Mouse (Mus musculus) lung, postnatal 25 days (tissue): ENCODE data around the gene Oard1.
A peak's percentile ranks its signal among the peaks of the same experiment; 100 is the strongest.

ENCODE experiments used
- DNase-seq: peaks from one replicate; pipeline ENCODE4 v3.0.0; 2022; ENCODE audit warnings: low spot score

Gene Oard1

GRCm38 (mm10) chr17:48409380-48410298, at the start of gene Oard1, which contains the start of gene Nfya:
Gene Oard1, plus strand, starts transcription at chr17:48410014.
Gene Nfya, minus strand, starts transcription at chr17:48409906.
- peak; percentile 100 for DNase-seq

- no peak for DNase-seq
Observed at GRCm38 (mm10) chr17:48360462-48360861, 49.4 kb upstream of the Oard1 start.

- no peak for DNase-seq
Observed at GRCm38 (mm10) chr17:48362346-48362745, 47.5 kb upstream of the Oard1 start.

GRCm38 (mm10) chr17:48362966-48363365, 46.8 kb upstream of the Oard1 start:
- no peak for DNase-seq

- no peak for DNase-seq
Observed at GRCm38 (mm10) chr17:48363421-48363965, 46.3 kb upstream of the Oard1 start.

GRCm38 (mm10) chr17:48365511-48366155, 44.2 kb upstream of the Oard1 start:
- DNase-seq: no peak

- DNase-seq: no peak
Observed at GRCm38 (mm10) chr17:48366806-48367205, 43.0 kb upstream of the Oard1 start.

DNA sequence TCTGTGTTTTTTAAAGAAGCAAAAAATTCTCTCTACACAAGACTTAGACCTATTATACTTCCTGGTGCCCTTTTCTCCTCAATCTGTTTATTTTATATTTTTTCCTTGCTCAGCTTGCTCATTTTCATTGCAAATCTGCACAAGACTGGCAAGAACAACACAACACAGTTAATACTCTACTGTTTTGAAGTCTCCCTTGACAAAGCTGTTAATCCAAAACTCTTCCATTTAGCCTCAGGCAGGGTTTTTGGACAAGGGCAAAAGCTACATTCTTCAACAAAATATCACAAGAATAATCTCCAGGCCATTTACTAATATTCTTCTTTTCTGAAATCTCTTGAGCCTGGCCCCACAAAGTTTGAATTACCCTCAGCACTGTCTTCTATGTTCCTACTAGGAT, 38.2 kb upstream of the Oard1 start:
- no peak for DNase-seq

DNA sequence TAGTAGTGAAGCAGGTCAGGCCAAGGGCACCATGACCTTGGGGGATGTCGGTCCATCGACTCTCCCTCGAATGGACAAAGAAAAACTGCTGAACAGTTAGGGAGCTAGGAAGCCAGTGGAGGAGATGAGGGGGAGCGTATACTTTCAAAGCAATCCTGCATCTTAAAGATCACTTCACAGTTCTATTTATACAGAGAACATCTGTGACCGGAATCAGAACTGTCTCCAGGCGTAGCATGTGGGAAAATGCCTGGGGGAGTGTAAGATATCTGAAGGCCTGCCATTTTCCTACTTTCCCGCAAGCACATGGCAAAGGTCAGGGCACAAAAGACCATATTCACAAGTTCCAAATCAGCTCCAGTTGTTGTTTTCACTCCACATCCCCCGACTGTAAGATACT, 36.8 kb upstream of the Oard1 start:
- DNase-seq: no peak

- no peak for DNase-seq
Observed at GRCm38 (mm10) chr17:48376102-48376501, 33.7 kb upstream of the Oard1 start.

GRCm38 (mm10) chr17:48379050-48379449, 30.8 kb upstream of the Oard1 start:
- no peak for DNase-seq

DNA sequence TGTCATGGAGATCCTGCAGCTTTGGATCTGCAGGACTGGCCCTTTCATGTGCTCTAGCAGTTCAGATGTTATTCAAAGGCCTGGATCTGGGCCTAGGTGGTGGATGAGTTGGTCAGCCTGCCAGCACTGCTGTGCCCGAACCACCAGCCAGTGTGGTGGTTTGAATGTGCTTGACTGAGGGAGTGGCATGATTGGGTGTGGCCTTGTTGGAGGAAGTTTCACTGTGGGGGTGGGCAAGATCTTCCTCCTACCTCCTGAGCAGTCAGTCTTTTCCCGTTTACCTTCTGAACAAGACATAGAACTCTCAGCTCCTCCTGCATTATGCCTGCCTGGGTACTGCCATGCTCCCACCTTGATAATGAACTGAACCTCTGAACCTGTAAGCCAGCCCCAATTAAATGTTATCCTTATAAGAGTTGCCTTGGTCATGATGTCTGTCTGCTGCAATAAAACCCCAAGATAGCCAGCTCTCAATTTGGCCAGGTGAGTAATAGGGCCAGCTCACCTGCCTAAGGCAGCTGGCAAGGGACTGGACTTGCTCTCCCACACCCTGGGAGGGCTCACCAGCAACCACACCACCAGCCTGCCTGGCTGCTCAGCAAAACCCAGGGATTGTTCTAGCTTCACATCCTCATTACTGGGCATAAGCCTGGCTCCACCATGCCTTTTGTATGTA, 23.9 kb upstream of the Oard1 start:
- DNase-seq: no peak

- no peak for DNase-seq
Observed at GRCm38 (mm10) chr17:48388666-48389065, 21.1 kb upstream of the Oard1 start.

- no peak for DNase-seq
Observed at GRCm38 (mm10) chr17:48389442-48389841, 20.4 kb upstream of the Oard1 start.

GRCm38 (mm10) chr17:48391446-48391845, 18.4 kb upstream of the Oard1 start:
- DNase-seq: no peak

GRCm38 (mm10) chr17:48392616-48393015, 17.2 kb upstream of the Oard1 start:
- no peak for DNase-seq

DNA sequence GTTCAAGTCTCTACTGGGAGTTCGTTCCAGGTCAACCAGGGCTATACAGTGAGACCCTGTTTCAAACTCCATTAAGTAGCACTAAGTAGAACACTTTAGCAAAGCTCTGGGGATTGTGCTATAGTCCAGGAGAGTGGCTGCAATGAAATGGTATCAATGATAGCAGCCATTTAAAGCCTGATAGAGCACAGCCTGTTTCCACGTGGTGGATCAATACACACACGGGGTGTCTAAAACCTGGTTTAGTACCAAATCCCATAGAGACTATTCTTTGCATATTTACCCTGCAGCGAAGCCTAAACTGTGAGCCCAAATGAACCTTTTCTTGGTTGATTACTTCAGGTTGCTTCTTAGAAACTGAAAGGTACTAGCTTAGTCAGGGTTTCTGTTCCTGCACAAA, 8.1 kb upstream of the Oard1 start:
- no peak for DNase-seq

GRCm38 (mm10) chr17:48402751-48403150, 7.1 kb upstream of the Oard1 start:
- no peak for DNase-seq

DNA sequence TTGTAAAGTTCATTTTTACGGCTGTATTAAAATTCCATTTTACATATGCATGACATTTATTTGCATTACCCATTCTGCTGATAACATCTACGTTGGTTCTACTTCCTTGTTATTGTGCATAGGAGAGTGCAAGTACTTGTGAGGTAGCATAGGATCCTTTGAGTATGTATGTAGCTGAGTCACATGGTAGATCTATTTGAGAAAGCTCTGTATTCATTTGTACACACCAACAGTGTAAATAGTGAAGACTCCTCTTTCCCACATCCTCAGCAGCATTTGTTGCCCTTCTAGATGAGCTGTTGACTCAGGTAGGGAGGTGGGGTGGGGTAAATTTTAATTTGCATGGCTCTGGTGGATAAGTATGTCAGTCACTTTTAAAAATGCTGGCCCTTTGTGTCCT, 6.0 kb upstream of the Oard1 start:
- DNase-seq: no peak

DNA sequence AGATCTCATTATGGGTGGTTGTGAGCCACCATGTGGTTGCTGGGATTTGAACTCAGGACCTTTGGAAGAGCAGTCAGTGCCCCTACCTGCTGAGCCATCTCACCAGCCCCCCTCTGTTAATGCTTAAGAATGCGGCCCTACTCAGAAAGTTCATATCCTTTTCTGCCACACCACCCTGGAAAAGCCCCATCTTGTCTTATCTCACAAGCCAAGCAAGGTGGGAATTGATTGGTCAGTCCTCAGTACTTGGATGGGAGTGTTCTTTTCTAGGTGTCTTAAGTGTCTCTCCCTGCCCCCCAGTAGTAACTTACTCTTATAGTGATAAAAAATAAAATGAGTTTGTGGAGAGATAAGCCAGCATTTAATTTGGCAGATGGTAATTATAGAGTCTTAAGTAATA, 5.1 kb upstream of the Oard1 start:
- DNase-seq: no peak

GRCm38 (mm10) chr17:48407154-48407553, 2.7 kb upstream of the Oard1 start:
- no peak for DNase-seq

GRCm38 (mm10) chr17:48407910-48408525, 1.8 kb upstream of the Oard1 start:
- no peak for DNase-seq
